Mouse (Mus musculus) G1E (cell line): ENCODE results near the gene Pax7. TPM values are rescaled to one million over a fixed set of nuclear protein-coding genes. Genes with fewer than 3 reads are reported as not detected.

Experiments used
- ATAC-seq: 2 replicates; pipeline ENCODE4 v1.8.0; 2016; ENCODE audit warnings: mild to moderate bottlenecking; ENCODE audit not compliant: insufficient number of reproducible peaks, poor library complexity, low FRiP score, severe bottlenecking; ENCODE audit errors: extremely low read depth
- DNase-seq: peaks from one replicate; pipeline ENCODE4 v3.0.0; 2012; ENCODE audit warnings: low spot score
- H3K27me3 ChIP-seq: 2 replicates; pipeline ENCODE4 v1.6.1; 2012; ENCODE audit warnings: mild to moderate bottlenecking, low read length, inconsistent platforms; ENCODE audit not compliant: insufficient read depth
- H3K36me3 ChIP-seq: replicated peaks from 2 replicates; pipeline ENCODE3; 2012; ENCODE audit warnings: mild to moderate bottlenecking, inconsistent platforms
- H3K4me1 ChIP-seq: 2 replicates; pipeline ENCODE4 v1.6.1; 2012; ENCODE audit warnings: low read depth, low read length, inconsistent platforms, mixed read lengths; ENCODE audit not compliant: insufficient read depth
- H3K4me3 ChIP-seq: 2 replicates; pipeline ENCODE4 v1.5.1; 2012; ENCODE audit warnings: low read depth, mild to moderate bottlenecking, inconsistent platforms, low read length, moderate library complexity, mixed read lengths
- H3K9me3 ChIP-seq: replicated peaks from 2 replicates; pipeline ENCODE4 v1.6.1; 2012; ENCODE audit warnings: inconsistent platforms
- CTCF ChIP-seq: IDR thresholded peaks from 2 replicates; pipeline ENCODE4 v1.5.1; 2012; ENCODE audit warnings: low read depth, low read length, inconsistent platforms, mixed read lengths
- GATA1 ChIP-seq: IDR thresholded peaks from 2 replicates; pipeline ENCODE4 v1.6.1; 2012; ENCODE audit warnings: borderline replicate concordance, low read length, inconsistent platforms, mixed read lengths
- GATA2 ChIP-seq: IDR thresholded peaks from 2 replicates; pipeline ENCODE4 v1.6.1; 2012; ENCODE audit warnings: low read depth, low read length, inconsistent platforms, borderline replicate concordance
- POLR2AphosphoS5 ChIP-seq: IDR thresholded peaks from 2 replicates; pipeline ENCODE4 v1.6.1; 2012; ENCODE audit warnings: low read depth, low read length, inconsistent platforms; ENCODE audit not compliant: insufficient replicate concordance
- TAL1 ChIP-seq: conservative IDR thresholded peaks from 2 replicates; pipeline ENCODE4 v1.6.1; 2012; ENCODE audit warnings: low read depth, low read length, inconsistent platforms, mixed read lengths
- polyA plus RNA-seq: library from polyadenylated mRNA; stranded (reverse); fragments of >175 nt; gene quantifications from 2 replicates; pipeline ENCODE4 v1.2.3, GENCODE M21; 2012
- total RNA-seq, 2 experiments: library from RNA; stranded (forward) in 1 of 2; stranded (reverse) in 1 of 2; fragments of 200-1000 nt in 1 of 2; fragments of >200 nt in 1 of 2; fragmentation: Nextera tagmentation in 1 of 2; gene quantifications; 2 replicates each; pipeline ENCODE4 v1.2.3; 2014 to 2017

Pax7 gene
- total and polyA plus RNA-seq, 3 experiments = 0.11 TPM; not detected in 2

- no peaks in the 10 kb centered on the region for H3K36me3 ChIP-seq
- no peaks in the 10 kb centered on the region for H3K4me1 ChIP-seq
- TF ChIP-seq GATA2 = no peak
- TF ChIP-seq CTCF = no peak
- TF ChIP-seq TAL1 = no peak
- TF ChIP-seq POLR2AphosphoS5 = no peak
- TF ChIP-seq GATA1 = no peak
- no peak overlapping the region for H3K4me3 ChIP-seq
- ATAC-seq = no peak
- no peak for DNase-seq
- no peaks in the 10 kb centered on the region for H3K27me3 ChIP-seq
- peaks cover 84% of the 10 kb centered on the region for H3K9me3 ChIP-seq
Observed at GRCm38 (mm10) chr4:139842919-139843318, 9.6 kb upstream of the Pax7 start.

- DNase-seq (no peak), ATAC-seq (no peak)
- Histone ChIP-seq H3K4me1 (no peaks in the 10 kb centered on the region), H3K4me3 (no peak overlapping the region), H3K36me3 (no peaks in the 10 kb centered on the region), H3K9me3 (peaks cover 89% of the 10 kb centered on the region), H3K27me3 (no peaks in the 10 kb centered on the region)
- no peak for TF ChIP-seq GATA1
- TF ChIP-seq GATA2 = no peak
- TF ChIP-seq CTCF = no peak
- no peak for TF ChIP-seq POLR2AphosphoS5
- no peak for TF ChIP-seq TAL1
Observed at GRCm38 (mm10) chr4:139840939-139841500, 7.7 kb upstream of the Pax7 start.

GRCm38 (mm10) chr4:139840442-139840841, 7.1 kb upstream of the Pax7 start:
- Histone ChIP-seq H3K9me3 (peaks cover 89% of the 10 kb centered on the region), H3K4me1 (no peaks in the 10 kb centered on the region), H3K4me3 (no peak overlapping the region), H3K36me3 (no peaks in the 10 kb centered on the region), H3K27me3 (no peaks in the 10 kb centered on the region)
- no peak for DNase-seq
- ATAC-seq = no peak
- TF ChIP-seq GATA1 (no peak), CTCF (no peak), TAL1 (no peak), POLR2AphosphoS5 (no peak), GATA2 (no peak)

GRCm38 (mm10) chr4:139836681-139837080, 3.4 kb upstream of the Pax7 start:
- H3K27me3 ChIP-seq = no peaks in the 10 kb centered on the region
- ATAC-seq = no peak
- H3K9me3 ChIP-seq = peaks cover 93% of the 10 kb centered on the region
- TF ChIP-seq TAL1 = no peak
- no peak for TF ChIP-seq GATA1
- TF ChIP-seq CTCF = no peak
- no peak for TF ChIP-seq POLR2AphosphoS5
- TF ChIP-seq GATA2 = no peak
- DNase-seq = no peak
- no peak overlapping the region for H3K4me3 ChIP-seq
- no peaks in the 10 kb centered on the region for H3K4me1 ChIP-seq
- H3K36me3 ChIP-seq = no peaks in the 10 kb centered on the region

GRCm38 (mm10) chr4:139836196-139836595, 2.9 kb upstream of the Pax7 start:
- Histone ChIP-seq H3K4me3 (no peak overlapping the region), H3K36me3 (no peaks in the 10 kb centered on the region), H3K4me1 (no peaks in the 10 kb centered on the region), H3K27me3 (no peaks in the 10 kb centered on the region), H3K9me3 (peaks cover 93% of the 10 kb centered on the region)
- TF ChIP-seq TAL1 (no peak), GATA2 (no peak), POLR2AphosphoS5 (no peak), GATA1 (no peak), CTCF (no peak)
- no peak for DNase-seq
- no peak for ATAC-seq

GRCm38 (mm10) chr4:139833817-139834401, 581 bp upstream of the Pax7 start:
- Histone ChIP-seq H3K36me3 (no peaks in the 10 kb centered on the region), H3K4me1 (no peaks in the 10 kb centered on the region), H3K27me3 (no peaks in the 10 kb centered on the region), H3K4me3 (no peak overlapping the region), H3K9me3 (peaks cover 95% of the 10 kb centered on the region)
- ATAC-seq (no peak), DNase-seq (no peak)
- TF ChIP-seq TAL1 (no peak), GATA2 (no peak), GATA1 (no peak), CTCF (no peak), POLR2AphosphoS5 (no peak)
